Mouse (Mus musculus) liver, adult 2 months (tissue): ENCODE measurements at regions not wholly inside any gene's neighbourhood (a gene's known extent, or its start where the extent isn't known, plus 50 kb on each side); places are given as distances from the start of the nearest gene placed in this dataset.

Experiments
- CTCF ChIP-seq: fragments of 200-500 bp; IDR thresholded peaks from 2 replicates; pipeline ENCODE4 v1.5.1; 2011; ENCODE audit warnings: low read depth, low read length, control low read depth
- POLR2A ChIP-seq: fragments of 200-500 bp; IDR thresholded peaks from 2 replicates; pipeline ENCODE4 v1.6.1; 2011; ENCODE audit warnings: low read length, control low read depth; ENCODE audit not compliant: insufficient read depth; ENCODE audit errors: extremely low read depth

DNA sequence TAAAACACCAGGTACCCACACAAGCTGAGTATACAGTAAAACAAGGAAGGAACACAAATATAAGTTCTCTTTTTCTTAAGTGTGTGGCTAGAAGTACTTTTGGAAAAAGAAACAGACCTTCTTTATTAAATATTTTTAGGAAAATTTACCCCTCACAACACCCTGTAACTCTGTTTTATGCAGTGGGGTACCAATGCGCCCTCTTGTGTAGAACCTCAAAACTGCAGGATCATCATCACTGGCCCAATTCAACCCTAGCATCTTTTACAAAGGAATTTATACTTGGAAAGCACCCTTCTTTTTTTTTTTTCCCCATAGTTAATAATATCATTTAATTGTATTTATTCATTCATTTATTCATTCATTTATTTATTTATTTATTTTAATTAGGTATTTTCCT, 86.4 kb upstream of the Stx18 start:
- TF ChIP-seq POLR2A (no peak), CTCF (peak; percentile 40)
